Mouse (Mus musculus): ENCODE results near the gene Stard13. TPM values are rescaled to one million over a fixed set of nuclear protein-coding genes. Genes with fewer than 3 reads are reported as not detected.

Stard13 gene
- polyA plus RNA-seq, 1 experiment from 2014 or later: 4.2 TPM

GRCm38 (mm10) chr5:151074282-151074681 is 159.4 kb downstream of the Stard13 start:
- no peaks in the 10 kb centered on the region for H3K27me3 ChIP-seq (replicated peaks; ENCODE audit: low read depth, poor library complexity, severe bottlenecking)
- no peak for DNase-seq (ENCODE audit: low spot score)
- WGBS: 83% methylated on average over 4 of the region's 4 CpGs
- H3K4me3 ChIP-seq: no peak overlapping the region
- no peak overlapping the region for H3K27ac ChIP-seq (replicated peaks)
- H3K4me1 ChIP-seq: peaks cover 32% of the 10 kb centered on the region
- no peaks in the 10 kb centered on the region for H3K9me3 ChIP-seq
- no peaks in the 10 kb centered on the region for H3K36me3 ChIP-seq (replicated peaks)

DNA sequence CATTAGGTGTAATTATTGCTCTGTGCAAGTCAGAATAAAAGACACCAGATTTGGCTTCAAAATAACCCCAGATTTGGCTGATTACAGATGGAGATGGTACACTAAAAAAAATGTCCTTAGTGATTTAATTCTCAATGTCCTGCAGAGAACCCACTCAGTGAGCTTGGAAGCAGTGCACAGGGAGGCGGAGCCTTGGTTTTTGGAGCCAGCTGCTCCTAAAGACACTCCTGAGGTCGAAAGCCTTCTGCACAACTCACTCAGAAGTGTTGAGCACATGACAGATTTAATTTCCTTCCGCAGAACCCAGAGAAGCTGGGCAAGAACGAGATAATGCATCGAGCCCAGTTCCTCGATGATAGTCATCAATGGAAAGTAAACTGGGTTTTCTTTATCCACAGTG is 162.2 kb downstream of the Stard13 start:
- H3K27ac ChIP-seq (replicated peaks): peak overlapping the region; percentile 51; the same call in 1 of the 2 replicates

GRCm38 (mm10) chr5:151070896-151071295 is 162.7 kb downstream of the Stard13 start:
- no peak for DNase-seq (ENCODE audit: low spot score)
- peak overlapping the region; percentile 68 for H3K27ac ChIP-seq (replicated peaks)
- no peaks in the 10 kb centered on the region for H3K27me3 ChIP-seq (replicated peaks; ENCODE audit: low read depth, poor library complexity, severe bottlenecking)
- no peaks in the 10 kb centered on the region for H3K36me3 ChIP-seq (replicated peaks)
- WGBS: 41% methylated on average over 6 of the region's 6 CpGs
- no peak overlapping the region for H3K4me3 ChIP-seq
- H3K9me3 ChIP-seq: no peaks in the 10 kb centered on the region
- H3K4me1 ChIP-seq: peaks cover 40% of the 10 kb centered on the region

More for the DNA sequence above, 162.2 kb downstream of the Stard13 start:
- 67% methylated on average over 6 of the region's 6 CpGs for WGBS
- DNase-seq (ENCODE audit: low spot score): no peak
- Histone ChIP-seq H3K4me1 (peaks cover 40% of the 10 kb centered on the region), H3K36me3 (replicated peaks) (no peaks in the 10 kb centered on the region), H3K4me3 (no peak overlapping the region), H3K27me3 (replicated peaks; ENCODE audit: low read depth, poor library complexity, severe bottlenecking) (no peaks in the 10 kb centered on the region), H3K9me3 (no peaks in the 10 kb centered on the region)

GRCm38 (mm10) chr5:151069569-151069968 is 164.1 kb downstream of the Stard13 start:
- Histone ChIP-seq H3K4me1 (peaks cover 40% of the 10 kb centered on the region), H3K36me3 (replicated peaks) (no peaks in the 10 kb centered on the region), H3K9me3 (no peaks in the 10 kb centered on the region), H3K27ac (replicated peaks) (peak overlapping the region; percentile 68; the same call in 1 of the 2 replicates), H3K27me3 (replicated peaks; ENCODE audit: low read depth, poor library complexity, severe bottlenecking) (no peaks in the 10 kb centered on the region), H3K4me3 (no peak overlapping the region)
- 85% methylated on average over 2 of the region's 2 CpGs for WGBS
- DNase-seq (ENCODE audit: low spot score): no peak

GRCm38 (mm10) chr5:151066016-151066415 is 167.6 kb downstream of the Stard13 start:
- Histone ChIP-seq H3K27ac (replicated peaks) (no peak overlapping the region), H3K9me3 (peaks cover 10% of the 10 kb centered on the region; the same call in 1 of the 2 replicates), H3K4me1 (peaks cover 26% of the 10 kb centered on the region), H3K36me3 (replicated peaks) (peaks cover 21% of the 10 kb centered on the region), H3K4me3 (no peak overlapping the region), H3K27me3 (replicated peaks; ENCODE audit: low read depth, poor library complexity, severe bottlenecking) (no peaks in the 10 kb centered on the region)
- DNase-seq (ENCODE audit: low spot score): no peak
- 86% methylated on average over 5 of the region's 5 CpGs for WGBS

- Histone ChIP-seq H3K36me3 (replicated peaks) (peaks cover 25% of the 10 kb centered on the region), H3K4me3 (no peak overlapping the region), H3K27me3 (replicated peaks; ENCODE audit: low read depth, poor library complexity, severe bottlenecking) (no peaks in the 10 kb centered on the region), H3K4me1 (peaks cover 26% of the 10 kb centered on the region), H3K9me3 (peaks cover 10% of the 10 kb centered on the region; the same call in 1 of the 2 replicates), H3K27ac (replicated peaks) (no peak overlapping the region)
- WGBS: 86% methylated on average over 1 of the region's 1 CpGs
- DNase-seq (ENCODE audit: low spot score): no peak
Measured at GRCm38 (mm10) chr5:151065228-151065627, 168.4 kb downstream of the Stard13 start.

- Histone ChIP-seq H3K27ac (replicated peaks) (no peak overlapping the region), H3K27me3 (replicated peaks; ENCODE audit: low read depth, poor library complexity, severe bottlenecking) (no peaks in the 10 kb centered on the region), H3K36me3 (replicated peaks) (peaks cover 29% of the 10 kb centered on the region), H3K4me3 (no peak overlapping the region), H3K4me1 (peaks cover 22% of the 10 kb centered on the region), H3K9me3 (peaks cover 10% of the 10 kb centered on the region; the same call in 1 of the 2 replicates)
- no peak for DNase-seq (ENCODE audit: low spot score)
- WGBS: 98% methylated on average over 2 of the region's 2 CpGs
Measured at GRCm38 (mm10) chr5:151061942-151062341, 171.7 kb downstream of the Stard13 start.

DNA sequence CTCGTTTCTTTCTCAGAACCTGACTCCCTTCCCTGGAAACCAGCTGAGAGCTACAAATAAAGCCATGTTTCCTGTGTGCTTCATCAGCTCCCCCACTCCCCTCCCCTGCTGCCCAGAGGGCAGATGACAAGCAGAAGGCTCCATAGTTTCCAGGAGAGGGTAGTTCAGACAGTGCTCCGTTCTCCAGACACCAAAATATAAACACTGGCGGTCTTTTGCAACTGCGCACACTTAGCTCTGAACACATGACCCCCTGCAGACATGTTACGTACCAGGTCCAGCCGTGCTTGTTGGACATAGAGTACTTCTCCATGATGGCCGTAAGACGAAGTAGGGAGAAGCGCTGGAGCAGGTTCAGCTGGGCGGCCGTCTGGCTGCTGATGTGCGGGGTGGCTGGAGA is 173.2 kb downstream of the Stard13 start:
- 61% methylated on average over 12 of the region's 12 CpGs for WGBS
- H3K27me3 ChIP-seq (replicated peaks; ENCODE audit: low read depth, poor library complexity, severe bottlenecking): no peaks in the 10 kb centered on the region
- H3K4me3 ChIP-seq: no peak overlapping the region
- H3K27ac ChIP-seq (replicated peaks): peak overlapping the region; percentile 67
- peaks cover 29% of the 10 kb centered on the region for H3K36me3 ChIP-seq (replicated peaks)
- H3K9me3 ChIP-seq: peaks cover 10% of the 10 kb centered on the region; the same call in 1 of the 2 replicates
- H3K4me1 ChIP-seq: peaks cover 37% of the 10 kb centered on the region
- DNase-seq (ENCODE audit: low spot score): no peak

GRCm38 (mm10) chr5:151059772-151060171 is 173.9 kb downstream of the Stard13 start:
- Histone ChIP-seq H3K4me1 (peaks cover 44% of the 10 kb centered on the region), H3K27me3 (replicated peaks; ENCODE audit: low read depth, poor library complexity, severe bottlenecking) (no peaks in the 10 kb centered on the region), H3K27ac (replicated peaks) (0 out of 2 replicates have a peak overlapping the region, but pooled peaks have one; percentile 60), H3K4me3 (no peak overlapping the region), H3K9me3 (peaks cover 10% of the 10 kb centered on the region; the same call in 1 of the 2 replicates), H3K36me3 (replicated peaks) (peaks cover 29% of the 10 kb centered on the region)
- no peak for DNase-seq (ENCODE audit: low spot score)
- WGBS: 82% methylated on average over 5 of the region's 5 CpGs

GRCm38 (mm10) chr5:151059352-151059751 is 174.3 kb downstream of the Stard13 start:
- Histone ChIP-seq H3K9me3 (peaks cover 10% of the 10 kb centered on the region; the same call in 1 of the 2 replicates), H3K4me1 (peaks cover 48% of the 10 kb centered on the region), H3K27me3 (replicated peaks; ENCODE audit: low read depth, poor library complexity, severe bottlenecking) (no peaks in the 10 kb centered on the region), H3K4me3 (no peak overlapping the region), H3K27ac (replicated peaks) (peak overlapping the region; percentile 60; the same call in 1 of the 2 replicates), H3K36me3 (replicated peaks) (peaks cover 29% of the 10 kb centered on the region)
- 87% methylated on average over 10 of the region's 10 CpGs for WGBS
- DNase-seq (ENCODE audit: low spot score): no peak

DNA sequence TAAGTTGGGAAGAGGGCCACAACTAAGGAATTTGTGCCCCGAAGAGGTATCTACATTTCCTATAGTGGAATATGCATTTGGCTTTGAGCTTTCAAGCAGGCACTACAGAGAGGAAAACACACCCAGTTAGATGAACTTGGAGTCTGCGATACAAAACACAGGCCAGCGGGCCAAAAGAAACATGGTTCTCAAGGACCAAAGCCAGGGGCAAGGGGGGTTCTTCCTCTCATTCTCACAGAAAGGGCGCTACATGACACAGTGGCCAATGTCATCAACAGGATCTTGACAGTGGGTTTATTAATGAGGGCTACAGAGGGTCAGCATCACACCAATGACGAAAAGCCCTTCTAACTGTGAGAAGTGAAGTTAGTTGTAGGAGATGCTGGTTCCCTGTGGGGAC is 175.9 kb downstream of the Stard13 start:
- H3K9me3 ChIP-seq: peaks cover 10% of the 10 kb centered on the region; the same call in 1 of the 2 replicates
- no peaks in the 10 kb centered on the region for H3K27me3 ChIP-seq (replicated peaks; ENCODE audit: low read depth, poor library complexity, severe bottlenecking)
- peaks cover 61% of the 10 kb centered on the region for H3K4me1 ChIP-seq
- WGBS: 95% methylated on average over 5 of the region's 5 CpGs
- H3K27ac ChIP-seq (replicated peaks): no peak overlapping the region
- no peak overlapping the region for H3K4me3 ChIP-seq
- no peak for DNase-seq (ENCODE audit: low spot score)
- H3K36me3 ChIP-seq (replicated peaks): peaks cover 21% of the 10 kb centered on the region

DNA sequence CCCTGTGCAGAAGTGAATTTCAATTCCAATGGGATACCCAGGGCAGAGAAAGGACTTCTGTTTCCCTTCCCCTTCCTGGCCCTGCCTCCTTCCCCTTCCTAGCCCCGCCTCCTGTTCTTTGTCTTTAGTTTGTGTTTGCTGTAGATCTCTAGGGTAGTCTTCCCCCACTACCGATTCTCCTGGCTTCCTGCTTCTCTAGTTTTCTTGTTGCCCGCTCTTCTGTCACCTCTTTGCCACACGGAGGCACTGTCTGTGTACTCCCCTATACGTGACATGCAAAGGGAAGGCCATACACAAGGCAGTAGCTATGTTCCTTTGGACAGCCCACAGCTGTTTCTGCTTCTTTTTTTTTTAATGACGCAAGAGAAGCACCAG is 176.7 kb downstream of the Stard13 start:
- H3K4me3 ChIP-seq: no peak overlapping the region
- no peaks in the 10 kb centered on the region for H3K27me3 ChIP-seq (replicated peaks; ENCODE audit: low read depth, poor library complexity, severe bottlenecking)
- peak overlapping the region; percentile 72 for H3K27ac ChIP-seq (replicated peaks)
- DNase-seq (ENCODE audit: low spot score): no peak
- H3K36me3 ChIP-seq (replicated peaks): peaks cover 19% of the 10 kb centered on the region
- peaks cover 61% of the 10 kb centered on the region for H3K4me1 ChIP-seq
- WGBS: 62% methylated on average over 6 of the region's 6 CpGs
- peaks cover 7% of the 10 kb centered on the region; the same call in 1 of the 2 replicates for H3K9me3 ChIP-seq

GRCm38 (mm10) chr5:151056255-151056919 is 177.2 kb downstream of the Stard13 start:
- H3K36me3 ChIP-seq (replicated peaks): peaks cover 17% of the 10 kb centered on the region
- H3K9me3 ChIP-seq: peaks cover 4% of the 10 kb centered on the region; the same call in 1 of the 2 replicates
- no peak overlapping the region for H3K4me3 ChIP-seq
- peaks cover 61% of the 10 kb centered on the region for H3K4me1 ChIP-seq
- peak; percentile 40 for DNase-seq (ENCODE audit: low spot score)
- H3K27ac ChIP-seq (replicated peaks): peak overlapping the region; percentile 72
- H3K27me3 ChIP-seq (replicated peaks; ENCODE audit: low read depth, poor library complexity, severe bottlenecking): no peaks in the 10 kb centered on the region
- 64% methylated on average over 12 of the region's 12 CpGs for WGBS
